Mouse (Mus musculus): Measurements from ENCODE around the gene Msh3. TPM values are rescaled to one million over a fixed set of nuclear protein-coding genes. Genes with fewer than 3 reads are reported as not detected.

Msh3 gene
- polyA plus RNA-seq, 1 experiment from 2014 or later: 47.3 TPM

DNA sequence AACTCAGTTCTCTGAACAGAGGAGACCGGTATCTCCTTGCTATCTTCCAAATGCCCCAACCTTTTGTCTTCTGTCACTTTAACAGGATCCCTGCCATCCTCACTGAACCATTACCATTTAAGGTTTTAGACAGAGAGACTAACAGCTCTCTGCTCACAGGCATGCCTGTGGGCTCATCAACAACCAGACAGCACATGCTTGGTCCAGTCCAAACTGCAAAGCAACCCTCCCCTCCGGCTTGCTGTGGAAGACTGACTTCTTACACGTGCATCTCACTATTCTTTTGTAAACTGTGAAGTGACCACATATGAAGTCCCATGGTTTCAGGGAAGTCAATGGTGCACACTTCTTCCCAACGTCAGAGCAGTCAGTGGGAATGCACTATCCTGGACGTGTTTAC, 93.5 kb downstream of the Msh3 start:
- ATAC-seq (ENCODE audit: insufficient number of reproducible peaks, low FRiP score, low TSS enrichment, low read depth) (no peak), DNase-seq (ENCODE audit: low spot score) (no peak)
- WGBS: 87% methylated on average over 5 of the region's 5 CpGs
- Histone ChIP-seq H3K9me3 (ENCODE audit: control insufficient read depth, low read length) (no peaks in the 10 kb centered on the region), H3K9ac (ENCODE audit: low read length) (no peak overlapping the region), H3K27ac (replicated peaks; ENCODE audit: low read depth, low read length) (no peak overlapping the region), H3K4me1 (ENCODE audit: control insufficient read depth, insufficient read depth, low read length) (no peaks in the 10 kb centered on the region), H3K36me3 (ENCODE audit: control insufficient read depth, insufficient read depth, low read length) (no peaks in the 10 kb centered on the region), H3K4me3 (ENCODE audit: low read depth, low read length) (no peak overlapping the region), H3K27me3 (ENCODE audit: control insufficient read depth, insufficient read depth, low read length) (no peaks in the 10 kb centered on the region), H3K4me2 (ENCODE audit: low read depth, severe bottlenecking) (no peak overlapping the region)

DNA sequence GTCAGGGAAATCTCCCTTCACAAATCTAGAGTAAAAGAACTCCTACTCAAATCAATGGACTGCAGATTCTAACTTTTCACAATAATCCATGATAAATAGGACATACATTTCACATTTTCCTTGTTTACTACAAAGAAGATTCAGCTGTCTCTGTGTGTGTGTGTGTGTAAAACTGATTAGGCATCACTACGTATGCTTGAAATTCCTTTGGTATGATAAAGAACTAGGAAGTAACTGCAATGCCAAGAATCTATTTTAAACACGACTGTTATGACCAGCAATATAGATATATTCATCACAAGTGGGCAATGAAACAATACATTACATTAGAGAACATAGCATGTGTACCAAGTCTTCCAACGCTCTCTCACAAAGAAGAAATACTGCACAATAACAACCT, 99.3 kb downstream of the Msh3 start:
- Histone ChIP-seq H3K27ac (replicated peaks; ENCODE audit: low read depth, low read length) (no peak overlapping the region), H3K27me3 (ENCODE audit: control insufficient read depth, insufficient read depth, low read length) (no peaks in the 10 kb centered on the region), H3K36me3 (ENCODE audit: control insufficient read depth, insufficient read depth, low read length) (no peaks in the 10 kb centered on the region), H3K9ac (ENCODE audit: low read length) (no peak overlapping the region), H3K4me3 (ENCODE audit: low read depth, low read length) (no peak overlapping the region), H3K4me2 (ENCODE audit: low read depth, severe bottlenecking) (no peak overlapping the region), H3K4me1 (ENCODE audit: control insufficient read depth, insufficient read depth, low read length) (no peaks in the 10 kb centered on the region), H3K9me3 (ENCODE audit: control insufficient read depth, low read length) (no peaks in the 10 kb centered on the region)
- ATAC-seq (ENCODE audit: insufficient number of reproducible peaks, low FRiP score, low TSS enrichment, low read depth): no peak
- WGBS: 94% methylated on average over 3 of the region's 3 CpGs
- DNase-seq (ENCODE audit: low spot score): no peak

GRCm38 (mm10) chr13:92253850-92254249, 101.0 kb downstream of the Msh3 start:
- no peak overlapping the region for H3K4me3 ChIP-seq (ENCODE audit: low read depth, low read length)
- no peak overlapping the region for H3K9ac ChIP-seq (ENCODE audit: low read length)
- H3K27me3 ChIP-seq (ENCODE audit: control insufficient read depth, insufficient read depth, low read length): no peaks in the 10 kb centered on the region
- H3K36me3 ChIP-seq (ENCODE audit: control insufficient read depth, insufficient read depth, low read length): no peaks in the 10 kb centered on the region
- 94% methylated on average over 5 of the region's 5 CpGs for WGBS
- no peaks in the 10 kb centered on the region for H3K4me1 ChIP-seq (ENCODE audit: control insufficient read depth, insufficient read depth, low read length)
- H3K9me3 ChIP-seq (ENCODE audit: control insufficient read depth, low read length): no peaks in the 10 kb centered on the region
- no peak overlapping the region for H3K4me2 ChIP-seq (ENCODE audit: low read depth, severe bottlenecking)
- H3K27ac ChIP-seq (replicated peaks; ENCODE audit: low read depth, low read length): no peak overlapping the region
- DNase-seq (ENCODE audit: low spot score): no peak
- ATAC-seq (ENCODE audit: insufficient number of reproducible peaks, low FRiP score, low TSS enrichment, low read depth): no peak

GRCm38 (mm10) chr13:92252331-92252730, 102.5 kb downstream of the Msh3 start:
- H3K4me3 ChIP-seq (ENCODE audit: low read depth, low read length): no peak overlapping the region
- H3K9ac ChIP-seq (ENCODE audit: low read length): no peak overlapping the region
- no peak overlapping the region for H3K27ac ChIP-seq (replicated peaks; ENCODE audit: low read depth, low read length)
- no peaks in the 10 kb centered on the region for H3K36me3 ChIP-seq (ENCODE audit: control insufficient read depth, insufficient read depth, low read length)
- H3K27me3 ChIP-seq (ENCODE audit: control insufficient read depth, insufficient read depth, low read length): no peaks in the 10 kb centered on the region
- DNase-seq (ENCODE audit: low spot score) (no peak), ATAC-seq (ENCODE audit: insufficient number of reproducible peaks, low FRiP score, low TSS enrichment, low read depth) (no peak)
- no peaks in the 10 kb centered on the region for H3K4me1 ChIP-seq (ENCODE audit: control insufficient read depth, insufficient read depth, low read length)
- H3K9me3 ChIP-seq (ENCODE audit: control insufficient read depth, low read length): no peaks in the 10 kb centered on the region
- no peak overlapping the region for H3K4me2 ChIP-seq (ENCODE audit: low read depth, severe bottlenecking)

- Histone ChIP-seq H3K27ac (replicated peaks; ENCODE audit: low read depth, low read length) (no peak overlapping the region), H3K36me3 (ENCODE audit: control insufficient read depth, insufficient read depth, low read length) (no peaks in the 10 kb centered on the region), H3K9ac (ENCODE audit: low read length) (no peak overlapping the region), H3K4me1 (ENCODE audit: control insufficient read depth, insufficient read depth, low read length) (no peaks in the 10 kb centered on the region), H3K9me3 (ENCODE audit: control insufficient read depth, low read length) (no peaks in the 10 kb centered on the region), H3K27me3 (ENCODE audit: control insufficient read depth, insufficient read depth, low read length) (no peaks in the 10 kb centered on the region), H3K4me3 (ENCODE audit: low read depth, low read length) (no peak overlapping the region), H3K4me2 (ENCODE audit: low read depth, severe bottlenecking) (no peak overlapping the region)
- ATAC-seq (ENCODE audit: insufficient number of reproducible peaks, low FRiP score, low TSS enrichment, low read depth) (no peak), DNase-seq (ENCODE audit: low spot score) (no peak)
- 92% methylated on average over 2 of the region's 2 CpGs for WGBS
These were observed 107.2 kb downstream of the Msh3 start for GRCm38 (mm10) chr13:92247576-92247975.

DNA sequence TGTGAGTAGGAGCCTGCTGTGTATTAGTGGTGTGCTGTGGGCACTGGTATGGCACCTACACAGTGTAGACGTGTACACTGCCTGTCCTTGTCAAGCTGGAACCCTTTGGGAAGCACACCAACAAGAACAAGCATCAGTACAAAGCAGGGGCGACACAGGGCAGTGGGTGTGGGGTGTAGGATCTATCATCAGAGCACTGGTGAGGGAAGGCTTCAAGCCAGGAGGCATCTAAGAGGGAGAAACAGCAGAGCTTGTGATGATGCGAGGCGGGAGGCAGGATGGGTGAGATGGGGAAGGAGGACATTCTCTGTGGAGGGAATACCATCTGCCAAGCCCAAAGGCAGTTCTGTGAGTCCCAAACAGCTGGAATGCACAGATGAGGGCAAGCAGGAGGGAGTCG, 107.8 kb downstream of the Msh3 start:
- Histone ChIP-seq H3K27ac (replicated peaks; ENCODE audit: low read depth, low read length) (no peak overlapping the region), H3K4me1 (ENCODE audit: control insufficient read depth, insufficient read depth, low read length) (no peaks in the 10 kb centered on the region), H3K9ac (ENCODE audit: low read length) (no peak overlapping the region), H3K36me3 (ENCODE audit: control insufficient read depth, insufficient read depth, low read length) (no peaks in the 10 kb centered on the region), H3K9me3 (ENCODE audit: control insufficient read depth, low read length) (no peaks in the 10 kb centered on the region), H3K27me3 (ENCODE audit: control insufficient read depth, insufficient read depth, low read length) (no peaks in the 10 kb centered on the region), H3K4me3 (ENCODE audit: low read depth, low read length) (no peak overlapping the region), H3K4me2 (ENCODE audit: low read depth, severe bottlenecking) (no peak overlapping the region)
- no peak for DNase-seq (ENCODE audit: low spot score)
- no peak for ATAC-seq (ENCODE audit: insufficient number of reproducible peaks, low FRiP score, low TSS enrichment, low read depth)
- 87% methylated on average over 5 of the region's 5 CpGs for WGBS

DNA sequence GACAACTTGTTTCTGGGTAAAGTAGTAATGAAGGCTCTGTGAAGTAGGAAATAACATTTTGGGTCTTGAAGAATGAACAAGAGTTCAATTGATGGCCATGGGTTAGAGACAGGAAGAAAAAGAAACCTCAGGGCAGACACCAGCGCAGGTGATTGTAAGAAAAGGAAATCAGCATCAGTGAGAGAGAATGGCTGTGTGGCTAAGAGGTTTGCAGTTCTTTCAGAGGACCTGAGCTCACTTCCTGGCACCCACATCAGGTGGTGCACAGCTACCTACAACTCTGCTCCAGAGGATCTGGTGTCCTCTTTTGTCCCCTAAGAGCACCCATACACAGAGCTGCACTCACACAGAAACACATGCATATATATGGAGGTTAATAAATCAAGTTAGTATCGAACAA, 110.1 kb downstream of the Msh3 start:
- no peak overlapping the region for H3K9ac ChIP-seq (ENCODE audit: low read length)
- no peak overlapping the region for H3K4me3 ChIP-seq (ENCODE audit: low read depth, low read length)
- H3K27ac ChIP-seq (replicated peaks; ENCODE audit: low read depth, low read length): no peak overlapping the region
- no peaks in the 10 kb centered on the region for H3K4me1 ChIP-seq (ENCODE audit: control insufficient read depth, insufficient read depth, low read length)
- no peaks in the 10 kb centered on the region for H3K36me3 ChIP-seq (ENCODE audit: control insufficient read depth, insufficient read depth, low read length)
- 90% methylated on average over 2 of the region's 2 CpGs for WGBS
- H3K9me3 ChIP-seq (ENCODE audit: control insufficient read depth, low read length): no peaks in the 10 kb centered on the region
- H3K27me3 ChIP-seq (ENCODE audit: control insufficient read depth, insufficient read depth, low read length): no peaks in the 10 kb centered on the region
- no peak overlapping the region for H3K4me2 ChIP-seq (ENCODE audit: low read depth, severe bottlenecking)
- no peak for ATAC-seq (ENCODE audit: insufficient number of reproducible peaks, low FRiP score, low TSS enrichment, low read depth)
- no peak for DNase-seq (ENCODE audit: low spot score)

DNA sequence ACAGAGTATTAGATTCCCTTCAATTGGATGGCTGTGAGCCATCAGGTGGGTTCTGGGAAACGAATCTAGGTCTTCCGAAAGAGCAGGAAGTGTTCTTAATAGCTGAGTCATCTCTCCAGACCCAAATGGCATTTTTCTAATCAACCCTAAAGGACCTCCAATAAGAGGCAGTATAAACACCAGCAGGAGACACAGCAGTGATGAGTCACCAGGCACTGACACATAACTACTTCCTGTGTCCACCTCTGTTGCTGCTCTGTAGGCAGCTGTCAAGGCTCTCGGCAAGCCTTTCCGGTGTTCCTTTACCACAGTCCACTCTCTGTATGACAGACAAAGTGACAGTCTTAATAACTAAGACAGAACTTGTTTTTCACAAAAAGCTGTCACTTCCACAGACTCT, 113.4 kb downstream of the Msh3 start:
- 81% methylated on average over 4 of the region's 4 CpGs for WGBS
- Histone ChIP-seq H3K4me1 (ENCODE audit: control insufficient read depth, insufficient read depth, low read length) (no peaks in the 10 kb centered on the region), H3K4me2 (ENCODE audit: low read depth, severe bottlenecking) (no peak overlapping the region), H3K9me3 (ENCODE audit: control insufficient read depth, low read length) (no peaks in the 10 kb centered on the region), H3K27ac (replicated peaks; ENCODE audit: low read depth, low read length) (no peak overlapping the region), H3K4me3 (ENCODE audit: low read depth, low read length) (no peak overlapping the region), H3K36me3 (ENCODE audit: control insufficient read depth, insufficient read depth, low read length) (no peaks in the 10 kb centered on the region), H3K27me3 (ENCODE audit: control insufficient read depth, insufficient read depth, low read length) (no peaks in the 10 kb centered on the region), H3K9ac (ENCODE audit: low read length) (no peak overlapping the region)
- DNase-seq (ENCODE audit: low spot score) (no peak), ATAC-seq (ENCODE audit: insufficient number of reproducible peaks, low FRiP score, low TSS enrichment, low read depth) (no peak)

- Histone ChIP-seq H3K9ac (ENCODE audit: low read length) (no peak overlapping the region), H3K4me2 (ENCODE audit: low read depth, severe bottlenecking) (no peak overlapping the region), H3K27me3 (ENCODE audit: control insufficient read depth, insufficient read depth, low read length) (no peaks in the 10 kb centered on the region), H3K27ac (replicated peaks; ENCODE audit: low read depth, low read length) (no peak overlapping the region), H3K36me3 (ENCODE audit: control insufficient read depth, insufficient read depth, low read length) (no peaks in the 10 kb centered on the region; the same call in 1 of the 2 replicates), H3K9me3 (ENCODE audit: control insufficient read depth, low read length) (no peaks in the 10 kb centered on the region), H3K4me1 (ENCODE audit: control insufficient read depth, insufficient read depth, low read length) (no peaks in the 10 kb centered on the region), H3K4me3 (ENCODE audit: low read depth, low read length) (no peak overlapping the region)
- 91% methylated on average over 3 of the region's 3 CpGs for WGBS
- ATAC-seq (ENCODE audit: insufficient number of reproducible peaks, low FRiP score, low TSS enrichment, low read depth) (no peak), DNase-seq (ENCODE audit: low spot score) (no peak)
These were observed 116.9 kb downstream of the Msh3 start for GRCm38 (mm10) chr13:92237887-92238286.
